Mouse (Mus musculus): ENCODE results near the gene Dbi.
A peak's percentile ranks its signal among the peaks of the same experiment; 100 is the strongest.

The Dbi gene

GRCm38 (mm10) chr1:120077746-120078410, 43.0 kb downstream of the Dbi start:
- TF ChIP-seq GATA4 (IDR thresholded peaks at IDR 0.05; ENCODE audit: insufficient replicate concordance, low read length): no peak

- TF ChIP-seq GATA4 (IDR thresholded peaks at IDR 0.05; ENCODE audit: insufficient replicate concordance, low read length): no peak
These were observed 45.4 kb downstream of the Dbi start for GRCm38 (mm10) chr1:120075507-120075906.

GRCm38 (mm10) chr1:120074931-120075330, 45.9 kb downstream of the Dbi start:
- no peak for TF ChIP-seq GATA4 (IDR thresholded peaks at IDR 0.05; ENCODE audit: insufficient replicate concordance, low read length)

- no peak for TF ChIP-seq GATA4 (IDR thresholded peaks at IDR 0.05; ENCODE audit: insufficient replicate concordance, low read length)
These were observed 46.6 kb downstream of the Dbi start for GRCm38 (mm10) chr1:120074307-120074702.

DNA sequence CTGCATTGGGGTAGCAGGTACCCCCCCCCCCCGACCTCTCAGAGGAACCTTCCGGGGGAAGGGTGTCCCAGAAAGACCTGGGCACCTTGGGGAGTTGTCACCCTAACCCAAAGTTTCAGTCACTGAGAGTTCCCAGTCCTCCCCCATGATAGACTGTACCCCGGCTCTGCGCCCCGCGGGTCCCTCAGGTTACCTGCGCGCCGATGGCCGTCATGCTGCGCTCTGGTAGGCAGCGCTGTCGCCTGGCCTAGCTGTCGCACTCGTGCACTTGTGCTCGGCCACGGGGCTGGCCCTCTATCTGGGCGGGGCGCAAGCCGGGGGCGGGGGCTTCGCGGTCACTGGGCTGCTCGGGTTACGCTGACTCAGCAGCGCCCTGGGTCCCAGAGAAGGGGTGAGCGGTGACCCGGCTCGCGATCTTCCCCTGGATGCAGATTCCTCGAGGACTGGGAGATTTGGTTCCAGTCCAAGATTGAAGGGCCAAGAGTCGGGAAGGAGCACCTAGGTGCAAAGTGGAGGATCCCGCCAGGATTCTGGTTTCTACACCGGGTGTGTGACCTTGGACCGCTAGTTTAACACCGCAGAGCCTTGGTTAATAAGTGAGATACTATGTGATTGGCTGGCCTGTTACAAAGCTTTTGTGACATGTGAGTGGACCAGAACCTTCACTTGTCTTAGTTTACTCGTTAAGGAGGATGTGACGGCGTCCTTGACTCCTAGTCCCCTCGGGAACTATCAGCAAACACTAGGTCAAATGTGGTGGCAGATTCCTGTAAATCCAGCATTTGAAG, 47.2 kb downstream of the Dbi start, which contains the start of gene Tmem37:
Gene Tmem37 (minus strand): TSS at position 556 of the 788 bp plus-strand sequence.
- TF ChIP-seq GATA4 (IDR thresholded peaks at IDR 0.05; ENCODE audit: insufficient replicate concordance, low read length): peak; percentile 51; the same call in 1 of the 2 replicates

DNA sequence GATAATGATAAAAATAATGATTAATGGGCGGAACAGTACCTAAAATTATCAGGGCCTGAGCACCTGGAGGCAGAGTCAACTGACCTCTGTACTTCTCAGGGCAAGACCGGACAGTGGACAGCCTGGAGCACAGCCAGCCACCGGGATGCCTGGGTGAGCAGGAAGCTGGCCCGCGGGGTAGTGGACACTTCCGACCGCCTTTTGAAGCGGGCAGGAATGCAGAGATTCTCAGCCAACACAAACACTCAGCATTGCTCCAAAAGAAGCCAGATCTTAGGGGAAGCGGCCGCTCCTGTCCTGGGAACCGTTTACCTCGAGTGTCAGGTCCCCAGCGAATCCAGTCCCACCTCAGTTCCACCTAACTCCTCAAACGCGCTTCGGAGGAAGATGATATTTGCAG, 48.0 kb downstream of the Dbi start:
- peak; percentile 41; the same call in 1 of the 2 replicates for TF ChIP-seq GATA4 (IDR thresholded peaks at IDR 0.05; ENCODE audit: insufficient replicate concordance, low read length)

GRCm38 (mm10) chr1:120071133-120071532, 49.7 kb downstream of the Dbi start:
- no peak for TF ChIP-seq GATA4 (IDR thresholded peaks at IDR 0.05; ENCODE audit: insufficient replicate concordance, low read length)

DNA sequence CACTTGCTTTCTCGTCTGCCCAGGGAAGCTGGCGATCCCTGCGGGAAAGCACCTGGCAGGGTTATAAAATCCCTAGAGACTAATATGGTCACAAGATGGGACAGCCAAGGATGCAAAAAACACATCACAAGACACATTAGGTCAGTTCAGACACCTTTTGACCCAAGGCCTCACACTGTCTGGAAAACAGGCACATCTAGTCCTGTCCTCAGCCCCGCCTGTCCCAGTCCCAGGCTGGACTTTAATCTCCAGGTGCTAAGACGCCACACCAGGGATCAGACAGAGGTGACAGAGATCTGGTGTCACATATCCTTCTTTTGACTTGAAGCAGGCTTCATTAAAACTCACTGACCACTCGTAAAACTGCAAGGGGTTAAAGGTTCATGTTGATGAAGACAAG, 50.7 kb downstream of the Dbi start:
- TF ChIP-seq GATA4 (IDR thresholded peaks at IDR 0.05; ENCODE audit: insufficient replicate concordance, low read length): no peak

DNA sequence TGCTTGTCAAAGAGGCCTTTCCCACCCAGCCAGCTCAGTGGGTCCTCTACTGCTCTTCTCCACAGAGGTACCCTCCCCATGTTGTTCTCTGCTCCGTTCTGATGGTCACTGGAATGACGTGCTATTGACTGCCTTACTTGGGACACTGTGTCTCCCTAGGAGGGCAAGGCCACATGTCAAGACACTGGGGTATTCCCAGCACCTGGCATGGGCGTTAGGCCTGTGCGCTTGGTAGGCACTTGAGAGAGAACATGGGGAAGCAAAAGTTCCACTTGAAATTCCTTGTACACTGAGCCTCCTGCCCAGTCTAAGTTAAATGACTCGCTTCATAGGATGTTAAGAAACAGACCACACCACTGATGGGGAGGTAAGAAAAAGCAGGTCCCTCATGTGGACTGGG, 51.8 kb downstream of the Dbi start:
- no peak for TF ChIP-seq GATA4 (IDR thresholded peaks at IDR 0.05; ENCODE audit: insufficient replicate concordance, low read length)

DNA sequence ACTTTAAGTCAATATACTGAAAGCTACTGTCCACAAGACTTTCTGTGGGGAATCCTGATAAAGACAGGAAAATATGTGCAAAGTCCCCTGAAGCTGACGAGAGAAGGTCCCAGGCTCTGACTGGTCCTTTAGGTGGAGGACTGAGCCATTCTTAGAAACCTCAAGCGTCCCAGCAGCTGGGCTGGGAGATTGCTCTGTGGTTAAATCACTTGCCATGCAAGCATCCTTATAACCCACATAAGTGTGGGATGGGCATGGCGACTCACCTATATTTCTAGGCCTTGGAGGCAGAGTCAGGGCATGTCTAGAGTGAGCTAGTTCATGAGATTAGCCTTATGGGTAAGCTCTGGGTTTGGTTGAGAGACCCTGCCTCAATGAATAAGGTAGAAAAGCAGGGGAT, 54.3 kb downstream of the Dbi start:
- TF ChIP-seq GATA4 (IDR thresholded peaks at IDR 0.05; ENCODE audit: insufficient replicate concordance, low read length): no peak

GRCm38 (mm10) chr1:120066159-120066558, 54.7 kb downstream of the Dbi start:
- TF ChIP-seq GATA4 (IDR thresholded peaks at IDR 0.05; ENCODE audit: insufficient replicate concordance, low read length): no peak

DNA sequence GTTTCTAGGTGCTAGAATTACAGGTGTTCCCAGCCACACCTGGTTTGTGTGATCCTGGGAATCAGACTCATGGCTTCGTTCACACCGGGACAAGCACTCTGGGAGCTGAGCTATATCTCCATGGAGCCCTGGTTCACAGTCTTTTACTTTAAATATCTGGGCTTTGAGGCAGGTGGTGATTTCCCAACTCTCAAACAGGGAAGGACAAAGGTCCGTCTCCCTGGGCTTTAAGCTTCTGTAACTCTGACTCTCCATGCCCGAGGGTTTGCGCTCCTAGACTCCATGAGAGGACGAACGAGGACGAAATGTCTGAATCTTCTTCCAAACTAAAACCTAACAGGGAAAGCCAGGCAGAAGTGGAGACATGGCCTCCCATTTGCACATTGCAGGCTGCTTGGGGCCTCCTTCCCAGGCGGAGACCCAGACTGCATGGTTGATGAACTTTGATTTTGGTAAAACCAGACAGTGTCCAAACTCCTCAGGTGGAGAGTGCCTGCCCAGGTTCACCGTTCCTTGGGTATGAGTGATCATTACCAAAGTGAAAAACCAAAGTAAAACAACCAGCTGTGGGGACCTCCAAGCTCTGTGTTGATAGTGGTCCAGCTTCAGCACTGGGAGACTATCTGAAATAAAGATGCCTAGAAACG, 56.7 kb downstream of the Dbi start:
- TF ChIP-seq GATA4 (IDR thresholded peaks at IDR 0.05; ENCODE audit: insufficient replicate concordance, low read length): no peak
